Mouse (Mus musculus): ENCODE data around the gene 1810024B03Rik. TPM values are rescaled to one million over a fixed set of nuclear protein-coding genes. Genes with fewer than 3 reads are reported as not detected.

1810024B03Rik gene
- polyA plus RNA-seq, 1 experiment from 2014 or later: 1.4 TPM

DNA sequence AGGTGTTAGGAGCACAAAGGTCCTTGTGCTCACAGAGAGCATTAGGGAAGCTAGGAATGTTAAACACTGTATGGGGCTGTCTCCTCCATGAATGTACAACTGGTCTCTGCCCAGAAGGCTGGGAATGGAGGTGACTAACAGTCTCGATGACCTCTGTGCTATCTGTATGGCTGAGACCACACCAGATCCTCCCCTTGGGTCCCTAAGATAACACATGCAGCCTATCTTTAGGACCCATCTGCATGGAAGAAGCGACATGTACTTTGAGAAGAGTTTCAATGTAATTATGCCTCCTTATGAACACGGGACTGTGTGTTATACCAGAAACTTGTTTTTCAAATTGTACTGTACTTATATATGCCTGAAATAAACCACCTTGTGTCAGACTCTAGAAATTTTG lies 62.4 kb downstream of the 1810024B03Rik start:
- Histone ChIP-seq H3K9ac (ENCODE audit: low read length) (no peak overlapping the region), H3K4me2 (ENCODE audit: low read length) (no peak overlapping the region), H3K9me3 (ENCODE audit: control insufficient read depth, low read length) (peaks cover 5% of the 10 kb centered on the region; the same call in 1 of the 2 replicates), H3K36me3 (ENCODE audit: control insufficient read depth, insufficient read depth, low read length) (peaks cover 10% of the 10 kb centered on the region; the same call in 1 of the 2 replicates), H3K27ac (replicated peaks in 1 of 2; ENCODE audit: control insufficient read depth in 1 of 2, insufficient read depth in 1 of 2, low read depth in 2 of 2, low read length in 2 of 2) (no peak overlapping the region), H3K27me3 (ENCODE audit: control insufficient read depth, insufficient read depth, low read length) (0 out of 2 replicates have a peak, but pooled peaks cover 7% of the 10 kb centered on the region), H3K4me1 (ENCODE audit: control insufficient read depth in 2 of 2, insufficient read depth in 2 of 2, low read length in 2 of 2) (peaks cover 3 to 10% of the 10 kb centered on the region in 2 experiments), H3K4me3 (ENCODE audit: control insufficient read depth in 1 of 2, insufficient read depth in 1 of 2, low read depth in 1 of 2, low read length in 2 of 2) (no peak overlapping the region)
- no peak for ATAC-seq (ENCODE audit: insufficient number of reproducible peaks, insufficient read depth, low FRiP score, low read depth)
- 68% methylated on average over 3 of the region's 3 CpGs for WGBS

DNA sequence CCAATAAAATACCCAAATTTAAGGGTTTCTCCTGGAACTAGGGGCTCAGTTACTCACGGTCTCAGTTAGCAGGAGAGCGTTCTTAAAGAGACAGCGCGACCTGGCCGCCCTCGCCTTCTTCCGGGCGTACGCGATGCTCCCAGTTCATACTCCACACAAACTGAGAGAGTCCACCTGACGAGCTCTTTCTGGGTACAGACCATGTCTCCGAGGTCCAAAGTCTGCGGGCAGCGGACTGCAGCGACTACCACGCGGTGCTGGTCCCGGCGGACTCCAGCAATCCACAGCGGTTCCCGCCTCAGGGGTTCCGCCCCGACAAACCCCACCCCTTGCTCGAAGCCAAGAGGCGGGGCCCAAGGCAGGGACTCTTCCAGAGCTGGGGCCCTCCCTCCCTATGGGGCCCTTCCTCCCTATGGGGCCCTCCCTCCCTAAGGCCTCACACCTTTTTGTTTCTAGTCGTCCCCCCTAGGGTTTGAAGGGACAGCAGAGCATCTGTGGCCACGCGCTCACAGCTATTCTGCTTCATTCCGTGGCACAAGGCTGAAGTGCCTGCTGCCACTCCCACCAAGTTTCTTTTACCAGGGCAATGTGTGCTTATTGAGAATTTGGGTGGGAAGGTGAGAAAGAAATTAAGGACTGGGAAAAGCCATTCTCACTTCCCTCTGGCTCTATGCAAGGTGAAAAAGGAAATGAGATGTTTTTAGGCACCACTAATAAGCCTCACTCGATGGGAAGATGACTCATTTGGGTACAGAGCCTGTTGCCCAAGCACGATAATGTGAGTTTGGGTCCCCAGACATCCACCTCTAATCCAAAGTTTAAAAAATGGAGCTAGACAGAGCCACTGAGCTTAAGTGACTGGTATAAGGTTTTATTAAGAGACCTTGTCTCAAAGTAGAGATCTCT lies 64.7 kb downstream of the 1810024B03Rik start, which contains the start of gene Itpripl1:
Itpripl1 (minus strand) TSS at position 285 of the 906 bp plus-strand sequence.
- Histone ChIP-seq H3K4me3 (ENCODE audit: control insufficient read depth in 1 of 2, insufficient read depth in 1 of 2, low read depth in 1 of 2, low read length in 2 of 2) (peak within 1 kb of the TSS; percentile 51 to 70), H3K9ac (ENCODE audit: low read length) (peak within 1 kb of the TSS; percentile 73), H3K9me3 (ENCODE audit: control insufficient read depth, low read length) (peaks cover 3% of the 10 kb centered on the region; the same call in 1 of the 2 replicates), H3K4me1 (ENCODE audit: control insufficient read depth in 2 of 2, insufficient read depth in 2 of 2, low read length in 2 of 2) (peaks cover 3 to 10% of the 10 kb centered on the region in 2 experiments), H3K36me3 (ENCODE audit: control insufficient read depth, insufficient read depth, low read length) (peaks cover 21% of the 10 kb centered on the region; the same call in 1 of the 2 replicates), H3K27me3 (ENCODE audit: control insufficient read depth, insufficient read depth, low read length) (0 out of 2 replicates have a peak, but pooled peaks cover 7% of the 10 kb centered on the region), H3K27ac (replicated peaks in 1 of 2; ENCODE audit: control insufficient read depth in 1 of 2, insufficient read depth in 1 of 2, low read depth in 2 of 2, low read length in 2 of 2) (no peak within 1 kb of the TSS), H3K4me2 (ENCODE audit: low read length) (peak within 1 kb of the TSS; percentile 82)
- ATAC-seq (ENCODE audit: insufficient number of reproducible peaks, insufficient read depth, low FRiP score, low read depth): peak; percentile 86
- WGBS: 3% methylated on average over 31 of the region's 31 CpGs

DNA sequence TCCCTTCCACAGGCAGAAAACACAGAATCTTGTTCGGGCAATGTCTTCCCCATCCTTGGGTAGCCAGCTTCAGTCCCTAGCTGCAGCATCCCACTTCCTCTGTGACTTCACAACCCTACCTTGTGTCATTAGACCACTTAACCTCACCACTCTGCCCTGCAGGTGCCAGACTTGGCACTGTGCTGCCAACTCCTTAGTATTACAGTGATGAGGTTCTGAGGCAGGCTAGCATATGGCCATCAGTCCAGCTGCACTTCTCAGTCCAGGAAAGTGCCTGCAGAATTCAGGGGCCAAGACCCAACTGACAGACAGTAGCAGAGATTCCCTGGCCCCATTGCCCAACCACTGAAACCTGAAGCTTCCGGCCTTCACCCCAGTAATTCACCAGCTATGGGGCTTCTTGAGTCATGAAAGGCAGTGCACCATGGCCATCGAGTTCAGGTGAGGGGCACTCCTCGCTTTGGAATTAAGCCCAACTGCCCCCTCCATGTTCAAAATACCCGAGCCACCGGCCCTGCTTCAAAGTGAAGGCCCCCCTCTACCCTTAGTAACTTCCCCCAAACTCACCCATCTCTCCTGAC lies 65.4 kb downstream of the 1810024B03Rik start:
- H3K4me1 ChIP-seq (ENCODE audit: control insufficient read depth in 2 of 2, insufficient read depth in 2 of 2, low read length in 2 of 2): peaks cover 3 to 14% of the 10 kb centered on the region in 2 experiments
- ATAC-seq (ENCODE audit: insufficient number of reproducible peaks, insufficient read depth, low FRiP score, low read depth): no peak
- no peak overlapping the region for H3K27ac ChIP-seq (replicated peaks in 1 of 2; ENCODE audit: control insufficient read depth in 1 of 2, insufficient read depth in 1 of 2, low read depth in 2 of 2, low read length in 2 of 2)
- H3K9ac ChIP-seq (ENCODE audit: low read length): peak overlapping the region; percentile 73
- peaks cover 21% of the 10 kb centered on the region; the same call in 1 of the 2 replicates for H3K36me3 ChIP-seq (ENCODE audit: control insufficient read depth, insufficient read depth, low read length)
- H3K9me3 ChIP-seq (ENCODE audit: control insufficient read depth, low read length): peaks cover 3% of the 10 kb centered on the region; the same call in 1 of the 2 replicates
- H3K4me2 ChIP-seq (ENCODE audit: low read length): peak overlapping the region; percentile 82
- WGBS: 14% methylated on average over 6 of the region's 6 CpGs
- 0 out of 2 replicates have a peak, but pooled peaks cover 7% of the 10 kb centered on the region for H3K27me3 ChIP-seq (ENCODE audit: control insufficient read depth, insufficient read depth, low read length)
- H3K4me3 ChIP-seq (ENCODE audit: control insufficient read depth in 1 of 2, insufficient read depth in 1 of 2, low read depth in 1 of 2, low read length in 2 of 2): peak overlapping the region; percentile 51 to 70

DNA sequence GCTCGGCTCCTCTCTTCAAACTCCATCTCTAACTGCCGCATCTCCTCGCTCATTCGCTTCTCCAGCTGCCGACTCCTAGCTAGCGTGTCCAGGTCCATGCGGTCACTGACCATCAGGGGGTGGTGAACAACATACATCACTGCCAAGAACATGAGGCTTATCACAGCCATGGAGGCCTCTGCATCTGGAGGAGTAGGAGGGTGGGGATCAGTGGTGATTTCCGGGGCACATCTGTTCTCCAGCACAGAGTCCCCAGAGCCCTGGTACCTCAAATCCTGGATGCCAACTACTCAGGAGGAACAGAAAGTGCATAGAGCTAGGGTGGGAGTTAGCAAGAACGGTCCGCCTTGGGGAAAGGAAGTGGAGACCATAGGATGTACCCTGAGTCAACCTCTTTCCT lies 66.0 kb downstream of the 1810024B03Rik start:
- WGBS: 79% methylated on average over 10 of the region's 10 CpGs
- ATAC-seq (ENCODE audit: insufficient number of reproducible peaks, insufficient read depth, low FRiP score, low read depth): no peak

DNA sequence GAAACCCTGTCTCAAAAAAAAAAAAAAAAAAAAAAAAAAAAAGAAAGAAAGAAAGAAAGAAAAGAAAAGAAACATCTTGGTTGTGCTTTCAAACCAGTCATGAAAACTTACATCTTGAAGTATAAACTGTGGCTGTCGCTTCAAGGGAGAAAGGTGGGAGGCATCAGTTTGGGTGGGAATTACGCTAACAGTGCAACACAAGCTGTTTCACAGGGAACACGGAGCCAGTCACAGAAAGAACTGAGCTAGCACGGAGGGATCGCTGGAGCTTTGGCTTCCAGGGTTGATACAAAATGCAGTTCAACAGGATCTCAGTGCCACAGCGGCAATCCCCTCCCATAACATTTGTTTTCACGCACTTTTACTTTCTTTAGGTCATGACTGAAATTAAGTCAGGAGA lies 68.1 kb downstream of the 1810024B03Rik start:
- 91% methylated on average over 7 of the region's 7 CpGs for WGBS
- ATAC-seq (ENCODE audit: insufficient number of reproducible peaks, insufficient read depth, low FRiP score, low read depth): no peak
- 0 out of 2 replicates have a peak, but pooled peaks cover 7% of the 10 kb centered on the region for H3K27me3 ChIP-seq (ENCODE audit: control insufficient read depth, insufficient read depth, low read length)
- no peak overlapping the region for H3K27ac ChIP-seq (replicated peaks in 1 of 2; ENCODE audit: control insufficient read depth in 1 of 2, insufficient read depth in 1 of 2, low read depth in 2 of 2, low read length in 2 of 2)
- peaks cover 3% of the 10 kb centered on the region; the same call in 1 of the 2 replicates for H3K9me3 ChIP-seq (ENCODE audit: control insufficient read depth, low read length)
- no peak overlapping the region for H3K9ac ChIP-seq (ENCODE audit: low read length)
- H3K4me1 ChIP-seq (ENCODE audit: control insufficient read depth in 2 of 2, insufficient read depth in 2 of 2, low read length in 2 of 2): peaks cover 13 to 26% of the 10 kb centered on the region in 2 experiments
- H3K36me3 ChIP-seq (ENCODE audit: control insufficient read depth, insufficient read depth, low read length): peaks cover 21% of the 10 kb centered on the region; the same call in 1 of the 2 replicates
- no peak overlapping the region for H3K4me2 ChIP-seq (ENCODE audit: low read length)
- H3K4me3 ChIP-seq (ENCODE audit: control insufficient read depth in 1 of 2, insufficient read depth in 1 of 2, low read depth in 1 of 2, low read length in 2 of 2): no peak overlapping the region

More for the DNA sequence above, 66.0 kb downstream of the 1810024B03Rik start:
- Histone ChIP-seq H3K4me1 (ENCODE audit: control insufficient read depth in 2 of 2, insufficient read depth in 2 of 2, low read length in 2 of 2) (peaks cover 5 to 20% of the 10 kb centered on the region in 2 experiments), H3K27ac (replicated peaks in 1 of 2; ENCODE audit: control insufficient read depth in 1 of 2, insufficient read depth in 1 of 2, low read depth in 2 of 2, low read length in 2 of 2) (no peak overlapping the region), H3K27me3 (ENCODE audit: control insufficient read depth, insufficient read depth, low read length) (0 out of 2 replicates have a peak, but pooled peaks cover 7% of the 10 kb centered on the region), H3K9ac (ENCODE audit: low read length) (0 out of 2 replicates have a peak overlapping the region, but pooled peaks have one; percentile 13), H3K4me2 (ENCODE audit: low read length) (peak overlapping the region; percentile 82), H3K36me3 (ENCODE audit: control insufficient read depth, insufficient read depth, low read length) (peaks cover 21% of the 10 kb centered on the region; the same call in 1 of the 2 replicates), H3K4me3 (ENCODE audit: control insufficient read depth in 1 of 2, insufficient read depth in 1 of 2, low read depth in 1 of 2, low read length in 2 of 2) (peak overlapping the region in 1 of 2 experiments; percentile 51; a peak in 2 of 4 replicates), H3K9me3 (ENCODE audit: control insufficient read depth, low read length) (peaks cover 3% of the 10 kb centered on the region; the same call in 1 of the 2 replicates)

DNA sequence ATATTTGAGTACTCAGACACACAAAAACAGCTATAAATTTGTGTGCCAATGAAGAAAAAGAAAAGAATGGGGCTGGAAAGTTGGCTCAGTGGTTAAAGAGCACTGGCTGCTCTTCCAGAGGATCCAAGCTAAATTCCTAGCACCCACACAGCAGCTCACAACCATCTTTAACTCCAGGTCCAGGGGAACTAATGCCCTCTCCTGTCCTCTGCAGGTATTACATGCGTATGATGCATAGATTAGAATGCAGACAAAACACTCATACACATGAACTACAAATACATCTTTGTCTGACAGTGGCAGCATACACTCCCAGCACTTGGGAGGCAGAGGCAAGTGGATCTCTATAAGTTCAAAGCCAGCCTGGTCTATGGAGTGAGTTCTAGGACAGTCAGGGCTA lies 68.5 kb downstream of the 1810024B03Rik start:
- Histone ChIP-seq H3K27me3 (ENCODE audit: control insufficient read depth, insufficient read depth, low read length) (0 out of 2 replicates have a peak, but pooled peaks cover 7% of the 10 kb centered on the region), H3K36me3 (ENCODE audit: control insufficient read depth, insufficient read depth, low read length) (peaks cover 21% of the 10 kb centered on the region; the same call in 1 of the 2 replicates), H3K4me2 (ENCODE audit: low read length) (no peak overlapping the region), H3K27ac (replicated peaks in 1 of 2; ENCODE audit: control insufficient read depth in 1 of 2, insufficient read depth in 1 of 2, low read depth in 2 of 2, low read length in 2 of 2) (no peak overlapping the region), H3K9me3 (ENCODE audit: control insufficient read depth, low read length) (peaks cover 3% of the 10 kb centered on the region; the same call in 1 of the 2 replicates), H3K4me1 (ENCODE audit: control insufficient read depth in 2 of 2, insufficient read depth in 2 of 2, low read length in 2 of 2) (peaks cover 13 to 26% of the 10 kb centered on the region in 2 experiments), H3K9ac (ENCODE audit: low read length) (no peak overlapping the region), H3K4me3 (ENCODE audit: control insufficient read depth in 1 of 2, insufficient read depth in 1 of 2, low read depth in 1 of 2, low read length in 2 of 2) (no peak overlapping the region)
- no peak for ATAC-seq (ENCODE audit: insufficient number of reproducible peaks, insufficient read depth, low FRiP score, low read depth)
- WGBS: 97% methylated on average over 1 of the region's 1 CpGs

DNA sequence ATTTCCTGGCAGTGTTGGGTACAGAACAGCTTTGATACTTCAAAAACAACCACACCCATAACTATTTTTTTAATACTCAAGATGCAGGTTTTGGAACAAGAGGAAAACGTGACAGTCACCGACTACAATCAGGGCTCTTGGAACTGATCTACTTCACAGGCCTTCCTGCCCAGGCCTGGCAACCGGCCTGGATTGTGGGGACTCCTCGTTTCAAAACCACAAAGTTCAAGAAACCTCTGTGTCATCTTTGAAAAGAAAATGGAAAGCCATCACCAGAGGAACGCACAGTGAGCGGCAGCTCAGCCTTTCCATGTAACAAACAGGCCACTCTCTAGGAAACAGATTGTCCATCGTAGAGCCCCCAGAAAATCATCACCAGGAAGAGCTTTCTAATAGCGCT lies 69.0 kb downstream of the 1810024B03Rik start:
- WGBS: 84% methylated on average over 8 of the region's 8 CpGs
- Histone ChIP-seq H3K27me3 (ENCODE audit: control insufficient read depth, insufficient read depth, low read length) (0 out of 2 replicates have a peak, but pooled peaks cover 7% of the 10 kb centered on the region), H3K9me3 (ENCODE audit: control insufficient read depth, low read length) (peaks cover 3% of the 10 kb centered on the region; the same call in 1 of the 2 replicates), H3K27ac (replicated peaks in 1 of 2; ENCODE audit: control insufficient read depth in 1 of 2, insufficient read depth in 1 of 2, low read depth in 2 of 2, low read length in 2 of 2) (no peak overlapping the region), H3K4me2 (ENCODE audit: low read length) (no peak overlapping the region), H3K4me1 (ENCODE audit: control insufficient read depth in 2 of 2, insufficient read depth in 2 of 2, low read length in 2 of 2) (peaks cover 13 to 26% of the 10 kb centered on the region in 2 experiments), H3K9ac (ENCODE audit: low read length) (no peak overlapping the region), H3K36me3 (ENCODE audit: control insufficient read depth, insufficient read depth, low read length) (peaks cover 21% of the 10 kb centered on the region; the same call in 1 of the 2 replicates), H3K4me3 (ENCODE audit: control insufficient read depth in 1 of 2, insufficient read depth in 1 of 2, low read depth in 1 of 2, low read length in 2 of 2) (no peak overlapping the region)
- no peak for ATAC-seq (ENCODE audit: insufficient number of reproducible peaks, insufficient read depth, low FRiP score, low read depth)

All from heart, embryonic 14.5 days (tissue).